Mouse (Mus musculus): ENCODE data around the gene Unk.

Unk gene

GRCm38 (mm10) chr11:116108464-116109137 is 78.5 kb downstream of the Unk start:
- no peak for DNase-seq (ENCODE audit: low spot score)

- DNase-seq (ENCODE audit: low spot score) = no peak
Measured at GRCm38 (mm10) chr11:116109441-116110081, 79.4 kb downstream of the Unk start.

- peak; percentile 81 for DNase-seq (ENCODE audit: low spot score)
Measured at GRCm38 (mm10) chr11:116110131-116110530, 80.0 kb downstream of the Unk start.

GRCm38 (mm10) chr11:116110540-116110939 is 80.4 kb downstream of the Unk start:
- DNase-seq (ENCODE audit: low spot score) = no peak
